Mouse (Mus musculus) monocyte, adult 5-6 weeks (primary cell): Measurements from ENCODE around the gene Mrtfa. TPM values are rescaled to one million over a fixed set of nuclear protein-coding genes. Genes with fewer than 3 reads are reported as not detected.

Experiments used
- ATAC-seq: fragments of 153-309, 156-312 bp; replicated peaks from 2 replicates; pipeline ENCODE4 v1.8.0; 2017; ENCODE audit warnings: mild to moderate bottlenecking; ENCODE audit not compliant: low TSS enrichment, insufficient number of reproducible peaks, severe bottlenecking, poor library complexity, low FRiP score
- total RNA-seq: library from RNA; stranded (forward); fragments of 200-1000, 200-491, 200-594 nt; gene quantifications from 3 replicates; pipeline ENCODE4 v1.2.3, GENCODE M21; 2017

The Mrtfa gene
- total RNA-seq, 1 experiment from 2014 or later, result 45.6 TPM

DNA sequence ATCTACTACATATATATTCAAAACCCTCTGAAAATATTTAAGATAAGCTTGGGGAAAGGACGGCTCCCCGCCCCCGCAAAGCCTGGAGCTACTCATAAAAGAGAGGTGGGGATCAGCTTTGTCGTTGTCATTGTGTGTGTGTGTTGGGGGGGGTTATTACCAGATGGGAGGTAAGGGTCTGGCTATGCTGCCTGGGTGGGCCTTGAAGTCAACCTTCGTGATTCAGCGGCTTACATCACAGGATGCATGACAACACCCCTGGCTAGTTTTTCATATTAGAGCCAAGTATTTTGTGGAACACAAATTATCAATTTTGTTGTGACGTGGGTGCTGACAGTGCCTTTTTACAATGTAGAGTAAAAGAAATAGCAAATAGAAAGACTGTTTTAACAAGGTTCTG is 69.6 kb downstream of the Mrtfa start:
- ATAC-seq, result no peak

DNA sequence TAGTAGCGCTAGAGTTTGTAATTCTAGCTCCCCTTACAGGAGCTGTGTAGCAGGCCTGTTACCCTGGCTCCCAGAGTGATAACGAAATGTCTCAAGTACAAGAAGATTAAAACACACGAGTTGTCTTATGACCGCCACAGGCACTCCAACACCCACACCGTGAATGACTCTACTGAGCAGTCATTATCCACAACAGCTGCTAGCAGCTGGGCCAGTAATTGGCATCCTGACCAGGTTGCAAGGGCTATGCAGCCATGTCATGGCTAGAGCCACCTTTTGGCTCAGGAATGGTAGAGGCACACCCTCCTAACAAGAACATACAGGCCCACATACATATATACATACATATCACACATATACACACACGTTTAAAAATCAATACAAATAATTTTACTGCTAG is 70.4 kb downstream of the Mrtfa start:
- ATAC-seq, result no peak

DNA sequence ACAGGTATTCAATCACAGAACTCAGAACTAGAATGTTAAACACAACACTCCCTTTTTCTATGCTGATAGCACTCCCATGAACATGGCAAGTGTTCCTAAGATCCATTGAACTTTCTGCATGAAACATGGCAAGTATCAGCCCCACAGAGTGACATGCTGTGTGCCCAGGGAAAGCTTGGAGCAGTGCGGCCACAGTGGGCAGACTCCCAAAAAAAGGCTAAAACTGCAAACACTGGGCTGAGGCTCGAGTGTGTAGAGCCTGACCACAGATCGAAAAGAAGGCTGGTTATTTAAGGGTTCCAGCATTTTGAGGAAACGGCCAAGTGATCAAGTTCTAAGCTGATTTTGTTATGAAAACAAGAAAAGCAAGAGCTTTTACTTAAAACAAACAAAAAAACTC is 72.3 kb downstream of the Mrtfa start:
- ATAC-seq, result no peak

DNA sequence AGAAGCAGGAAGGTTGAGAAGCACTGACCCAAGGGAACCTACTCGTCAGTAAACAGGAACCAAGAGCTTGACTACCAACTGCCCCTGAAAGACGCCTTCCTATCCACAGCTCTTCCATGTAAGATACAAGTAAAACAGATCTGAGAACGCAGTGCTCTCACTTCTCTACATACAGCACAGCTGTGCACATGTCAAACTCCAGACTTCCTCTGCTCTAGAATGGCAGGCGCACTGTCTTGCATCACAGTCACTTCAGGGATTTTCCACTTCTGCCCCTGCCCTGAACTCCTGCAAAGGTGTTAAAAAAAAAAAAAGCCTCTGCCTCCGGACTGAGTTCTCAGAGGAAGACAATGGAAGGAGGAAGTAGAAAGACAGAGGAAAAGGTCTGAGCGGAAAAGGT is 78.0 kb downstream of the Mrtfa start:
- ATAC-seq, result peak; percentile 100

DNA sequence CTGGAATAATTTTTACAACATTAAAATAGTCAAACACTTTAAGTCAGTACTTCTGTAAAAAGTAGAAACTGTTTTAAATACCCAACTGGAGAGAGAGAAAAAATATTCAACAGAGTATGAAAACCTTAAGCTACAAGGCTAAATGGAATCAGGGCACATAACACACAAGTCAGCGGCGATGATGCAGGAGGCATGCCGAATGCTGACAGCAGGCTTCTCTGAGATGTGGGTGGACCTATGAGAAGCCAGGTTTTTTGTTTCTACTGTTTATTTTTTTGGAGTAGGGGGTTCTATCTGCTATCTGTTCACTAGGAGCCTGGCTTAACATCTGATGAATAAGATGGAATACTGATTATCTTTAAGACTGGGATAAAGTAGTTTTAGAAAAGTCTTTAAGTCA is 80.2 kb downstream of the Mrtfa start:
- ATAC-seq, result no peak

DNA sequence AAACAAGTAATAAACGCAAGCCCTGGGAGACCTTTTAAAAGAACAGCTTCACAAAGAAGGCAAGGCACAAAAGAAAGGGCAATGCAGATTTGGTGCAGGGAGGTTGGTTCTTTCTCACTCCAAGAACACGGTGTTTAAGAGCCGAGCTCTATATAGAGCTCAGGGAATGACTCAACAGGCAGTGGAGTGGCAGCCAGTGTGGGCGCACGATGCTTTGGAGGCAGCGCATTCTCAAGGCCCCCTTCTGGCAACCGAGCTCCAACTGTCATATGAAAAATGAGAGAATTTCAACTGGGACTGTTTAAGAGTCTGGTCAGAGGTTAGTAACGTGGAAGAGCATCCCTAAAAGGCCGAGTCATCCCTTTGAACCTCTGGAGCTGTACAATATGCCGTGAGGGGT is 84.6 kb downstream of the Mrtfa start:
- no peak for ATAC-seq

DNA sequence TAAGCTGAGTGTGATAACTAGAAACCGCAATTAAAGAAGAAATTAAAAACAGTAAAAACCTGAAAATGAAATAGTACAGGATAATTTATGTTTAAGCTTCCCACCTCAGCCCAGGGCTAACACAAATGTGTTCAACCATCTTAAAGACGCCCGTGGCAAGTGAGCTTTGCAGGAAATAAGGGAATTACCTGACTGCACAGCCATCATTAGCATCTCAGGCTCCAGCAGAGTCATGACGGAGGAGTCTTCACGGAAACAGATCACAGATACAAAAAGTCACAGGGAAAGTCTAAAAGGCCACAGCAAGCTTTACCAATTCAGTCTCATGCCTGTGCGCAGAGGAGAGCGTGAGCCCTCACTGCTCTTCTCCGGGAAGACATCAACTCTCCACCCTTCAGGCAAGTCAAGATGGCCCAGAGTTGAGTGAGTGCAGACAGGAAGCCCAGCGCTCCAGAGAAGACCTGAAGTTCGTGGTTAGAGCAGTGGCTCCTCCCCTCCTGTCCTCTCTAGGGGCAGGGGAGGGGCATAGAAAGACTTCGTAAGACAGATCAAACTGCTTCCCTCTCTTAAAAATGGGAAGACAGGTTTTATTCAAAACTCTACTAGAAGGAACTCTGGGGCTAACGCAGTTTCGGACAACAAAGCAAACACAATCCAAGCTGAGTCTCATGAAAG is 85.8 kb downstream of the Mrtfa start:
- ATAC-seq, result peak; percentile 97

DNA sequence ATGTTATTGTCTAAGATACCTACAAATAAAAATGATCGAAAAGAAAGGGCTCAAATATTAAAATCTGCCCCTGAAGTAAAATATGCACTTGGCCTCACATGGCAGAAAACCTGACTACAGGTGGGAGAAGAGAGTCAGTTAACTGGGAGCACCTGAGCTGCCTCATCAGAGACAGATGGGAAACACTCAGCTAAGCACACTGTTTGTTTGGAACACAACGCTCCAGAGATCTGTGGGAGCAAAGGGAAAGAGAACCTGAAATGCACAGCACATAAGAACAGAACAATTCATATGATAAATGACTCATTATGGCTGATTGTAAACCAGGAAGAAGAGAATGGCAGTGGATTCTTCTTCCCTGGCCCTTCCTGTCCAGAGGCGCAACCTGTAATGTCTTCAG is 87.1 kb downstream of the Mrtfa start:
- no peak for ATAC-seq

DNA sequence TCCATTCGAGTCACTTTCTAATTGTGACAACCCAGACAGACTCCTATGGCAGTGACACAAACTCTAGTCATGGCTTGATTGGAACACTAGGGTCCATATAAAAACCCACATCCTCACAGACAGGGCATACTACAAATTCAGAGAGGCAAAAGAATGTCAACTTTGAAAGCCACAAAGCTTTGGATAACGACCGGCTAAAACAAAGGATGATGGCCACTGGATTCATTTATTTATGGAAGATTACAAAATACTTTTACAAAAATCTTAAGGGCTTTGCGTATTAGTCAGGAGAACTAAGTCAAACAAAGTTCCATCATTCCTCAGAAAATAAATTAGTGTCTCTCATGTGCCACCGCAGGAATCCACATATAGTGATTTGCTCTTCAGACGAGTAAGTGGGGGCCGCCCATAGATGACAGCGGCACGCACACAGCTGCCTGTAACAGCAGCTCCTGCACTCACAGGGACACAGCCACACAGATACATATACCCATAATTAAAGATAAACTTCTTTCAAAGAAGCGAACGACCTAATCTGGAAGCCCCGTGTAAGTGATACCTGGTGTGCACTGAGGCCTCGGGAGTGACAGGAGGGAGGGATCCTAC is 88.2 kb downstream of the Mrtfa start:
- no peak for ATAC-seq

DNA sequence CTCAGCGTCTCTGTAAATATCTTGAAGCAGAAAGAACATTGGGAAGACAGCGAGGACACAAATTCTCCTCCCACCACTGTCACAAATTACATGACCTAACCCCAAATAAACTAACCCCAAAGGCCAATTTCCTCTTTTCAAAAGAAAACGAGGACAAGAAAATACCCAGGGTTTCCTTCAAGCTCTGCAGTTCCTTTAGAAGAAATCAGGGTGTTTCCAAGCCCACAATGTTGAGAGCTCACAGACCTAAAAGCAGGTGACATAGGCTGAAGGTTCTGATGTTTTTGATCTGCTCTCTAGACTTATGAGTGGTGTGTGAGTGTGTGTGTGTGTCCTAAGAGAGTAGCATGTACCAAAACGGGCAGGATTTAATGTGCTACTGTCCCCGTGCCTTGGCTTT is 89.2 kb downstream of the Mrtfa start:
- peak; percentile 37 for ATAC-seq

DNA sequence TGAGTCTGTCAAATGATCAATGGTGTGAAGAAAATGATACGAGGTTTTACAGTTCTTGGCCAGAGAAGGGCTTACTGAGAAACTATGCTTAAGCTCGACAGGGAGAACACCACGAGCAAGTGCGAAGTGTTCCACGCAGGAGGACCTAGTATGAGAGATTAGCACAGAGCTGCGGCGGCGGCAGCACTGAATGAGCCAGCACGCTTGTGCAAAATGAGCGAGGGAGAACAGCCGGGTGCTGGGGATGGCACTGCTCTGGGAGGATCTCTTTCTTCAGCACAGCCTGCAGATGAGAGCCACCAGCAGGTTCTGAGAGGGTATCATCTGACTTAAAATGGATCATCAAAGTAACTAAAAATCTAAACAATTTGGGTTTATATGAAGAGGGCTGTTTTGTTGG is 91.3 kb downstream of the Mrtfa start:
- no peak for ATAC-seq

DNA sequence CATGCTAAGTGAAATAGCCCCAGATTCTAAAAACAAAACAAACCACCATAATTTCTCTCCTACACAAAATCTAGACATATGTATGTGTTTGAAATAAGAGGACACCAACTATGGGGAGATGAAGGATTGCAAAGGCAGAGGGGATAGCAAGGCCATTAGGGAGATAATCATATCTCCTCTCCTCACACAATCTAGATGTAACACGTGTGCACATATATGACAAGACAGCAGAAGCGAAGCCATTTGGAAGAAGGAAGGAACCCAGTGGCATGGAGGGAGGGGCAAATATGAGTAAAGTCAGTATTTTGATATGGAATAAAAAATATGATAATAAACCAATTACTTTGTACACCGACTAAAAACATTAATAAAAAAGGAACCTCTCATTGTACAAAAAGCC is 91.9 kb downstream of the Mrtfa start:
- no peak for ATAC-seq

DNA sequence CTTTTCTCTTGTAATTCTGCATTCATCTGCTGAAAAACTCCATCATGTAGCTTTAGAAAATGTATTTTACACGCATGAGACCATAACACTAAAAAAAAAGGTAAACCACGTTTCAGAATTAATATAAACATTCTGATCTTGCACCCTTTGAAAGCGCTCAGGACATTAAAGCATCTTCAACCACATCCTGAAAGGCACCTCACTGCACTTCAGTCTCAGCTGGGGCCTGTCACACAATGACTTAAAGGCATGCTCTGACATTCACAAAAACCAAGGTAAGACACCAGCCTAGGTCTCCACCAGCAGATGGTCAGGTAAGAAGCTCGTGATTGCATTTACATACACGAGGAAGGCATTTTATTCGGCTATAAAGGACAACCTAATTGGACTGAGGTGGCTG is 92.7 kb downstream of the Mrtfa start:
- no peak for ATAC-seq

DNA sequence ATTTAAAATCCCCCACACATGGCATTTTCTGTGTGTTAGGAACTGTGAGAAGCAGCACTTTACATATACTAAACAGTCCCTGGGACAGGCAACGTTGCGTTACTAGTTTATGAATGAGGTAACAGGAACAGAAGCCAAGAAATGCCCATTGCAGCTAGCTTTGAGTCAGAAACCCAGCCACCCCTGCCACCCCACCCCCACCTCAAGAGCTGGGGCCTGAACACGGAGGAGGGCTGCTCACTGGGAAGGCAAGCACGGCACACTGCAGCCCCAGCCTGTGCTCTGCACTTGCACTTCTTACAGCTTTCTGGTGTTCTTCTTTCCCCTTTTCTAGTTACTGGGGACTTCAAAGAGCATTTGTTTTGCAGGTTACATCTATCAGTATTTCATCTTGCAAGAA is 93.1 kb downstream of the Mrtfa start:
- ATAC-seq, result no peak

DNA sequence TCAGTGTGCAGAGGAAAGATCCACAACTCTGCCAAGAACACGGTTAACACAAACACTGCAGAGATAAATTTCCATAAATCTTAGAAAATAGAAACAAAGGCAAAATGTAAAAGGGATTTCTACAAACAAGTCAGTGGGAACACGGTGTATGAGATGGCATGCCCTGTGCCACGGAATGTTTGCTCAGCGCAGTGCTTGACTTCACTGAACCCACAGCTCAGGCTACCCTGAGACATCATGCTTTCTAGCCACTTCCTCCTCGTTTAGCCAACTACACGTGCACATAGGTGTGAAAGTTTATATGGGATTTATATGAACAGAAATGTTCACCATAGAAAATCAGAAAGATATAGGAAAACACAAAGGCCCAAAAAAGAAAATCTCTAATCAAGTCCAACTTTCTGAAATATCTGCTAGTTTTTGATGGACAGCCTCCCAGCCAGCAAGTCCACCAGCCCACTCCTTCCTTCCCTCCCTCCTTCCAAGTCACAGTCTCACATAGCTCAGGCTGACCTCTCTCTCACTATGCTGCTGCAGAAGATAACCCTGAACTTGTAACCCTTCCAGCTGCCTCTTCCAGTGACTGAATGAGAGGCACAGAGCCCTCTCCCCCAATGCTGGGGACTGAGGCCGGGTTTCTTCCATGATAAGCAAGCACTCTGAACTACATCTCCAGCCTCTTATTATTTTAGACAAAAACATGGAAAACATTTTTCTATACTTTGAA is 94.1 kb downstream of the Mrtfa start:
- no peak for ATAC-seq

DNA sequence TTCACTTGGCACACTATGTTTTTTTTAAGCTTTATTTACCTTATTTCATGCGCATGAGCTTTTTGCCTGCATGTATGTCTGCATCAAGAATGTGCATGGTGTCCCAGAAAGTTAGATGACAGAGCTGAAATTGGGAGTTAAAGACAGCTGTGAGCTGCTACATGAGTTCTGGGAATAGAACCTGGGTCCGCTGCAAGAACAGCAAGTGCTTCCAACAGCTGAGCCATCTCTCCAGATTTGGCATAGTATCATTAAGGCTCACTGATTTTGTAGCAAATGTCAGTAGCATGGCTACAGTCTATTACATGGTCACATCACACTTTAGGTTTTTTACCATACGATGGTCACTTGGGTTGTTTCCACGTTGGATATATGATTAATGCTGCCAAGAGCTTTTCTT is 97.5 kb downstream of the Mrtfa start:
- ATAC-seq, result no peak

DNA sequence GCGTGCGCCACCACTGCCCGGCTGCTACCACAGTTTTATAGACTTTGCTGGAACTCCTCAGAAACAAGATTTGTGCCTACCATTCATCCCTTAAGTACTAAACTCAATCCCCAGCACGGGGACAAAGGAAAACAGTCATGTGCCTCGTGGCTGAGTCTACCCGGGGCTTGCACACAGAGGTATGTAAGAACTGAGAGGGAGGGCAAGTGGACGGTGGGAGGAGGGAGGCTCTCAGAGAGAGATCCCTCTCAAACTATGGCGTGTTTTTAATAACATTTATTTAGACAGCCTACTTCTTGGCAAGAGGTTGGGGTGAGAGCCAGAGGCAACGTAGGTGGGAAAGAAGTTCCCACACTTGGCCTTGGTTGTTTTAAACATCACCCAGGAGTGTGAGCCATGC is 98.8 kb downstream of the Mrtfa start:
- ATAC-seq, result no peak

DNA sequence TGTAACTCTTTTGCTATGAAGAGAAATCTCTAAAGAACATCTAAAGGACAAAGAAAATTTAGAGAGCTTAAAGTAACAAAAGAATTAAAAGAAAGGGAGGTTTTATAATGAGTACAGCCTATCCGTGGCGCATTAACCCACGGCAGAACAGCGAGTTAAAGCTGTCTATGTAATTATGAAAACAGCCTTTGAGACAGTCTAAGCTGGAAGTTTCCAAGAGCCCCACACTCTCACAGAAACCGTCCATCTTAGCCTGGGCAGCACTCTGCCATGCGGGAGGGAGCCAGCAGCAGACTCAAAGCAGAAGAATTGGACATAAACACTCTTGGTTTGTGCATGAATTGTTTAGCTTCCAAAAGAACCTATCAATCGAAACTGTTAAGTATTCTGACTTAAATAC is 103.0 kb downstream of the Mrtfa start:
- no peak for ATAC-seq

DNA sequence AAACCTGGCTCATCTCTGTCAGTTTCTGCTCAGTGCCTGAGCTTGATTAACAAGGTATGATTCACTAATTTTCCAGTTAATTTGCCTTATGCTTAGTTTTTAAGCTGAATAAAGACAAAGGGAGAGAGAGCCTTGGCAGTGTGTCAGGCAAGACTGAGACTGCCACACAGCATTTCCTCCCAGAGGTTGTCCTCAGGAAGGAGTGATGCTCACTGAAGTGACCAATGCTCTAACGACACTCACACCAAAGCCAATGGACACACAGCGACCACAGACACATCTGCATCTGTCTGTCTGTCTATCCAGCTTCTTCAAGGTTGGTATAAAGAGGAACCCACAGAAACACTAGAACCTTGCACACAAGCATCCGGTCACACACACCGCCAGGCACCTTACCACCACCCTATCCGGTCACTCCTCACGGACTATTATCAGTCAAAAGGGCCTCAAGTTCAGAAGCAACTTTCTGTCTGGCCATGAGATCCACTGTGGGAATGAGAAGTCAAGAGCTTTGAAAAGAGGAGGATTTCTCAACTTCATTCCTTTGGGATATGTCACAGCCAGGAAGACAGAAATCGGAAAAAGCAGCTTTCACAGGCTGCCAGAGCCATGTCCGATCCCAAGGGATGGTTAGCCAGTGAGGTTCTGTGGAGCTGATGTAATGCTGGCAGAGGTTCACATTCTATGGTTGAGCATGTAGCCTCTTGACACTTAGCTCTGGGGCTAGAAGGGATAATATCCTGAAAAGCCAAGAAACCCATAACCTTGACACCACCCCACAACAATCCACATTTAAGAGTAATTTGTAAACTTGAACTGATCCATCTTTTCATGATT is 103.7 kb downstream of the Mrtfa start:
- ATAC-seq, result no peak
